In genomic region chrX:57337582-57337981, GRCm38 (mm10) we compare ENCODE assay signal across 16 mouse cellular contexts. TPM values are rescaled to one million over a fixed set of nuclear protein-coding genes. Genes with fewer than 3 reads are reported as not detected.
DNase-seq lines count a peak whose midpoint lies in the region; ATAC-seq and TF ChIP-seq lines count a peak whose summit lies in the region.
"Had no signal": no experiment of that assay in that cellular context is flagged by ENCODE, and none has a peak within 500 bp of the region (broad histone marks: within the 10 kb centered on the region; RNA-seq: fewer than 3 reads in every experiment).

No protein-coding gene starts in this region.

- no peak overlapping the region for H3K9ac ChIP-seq in heart, adult 2 months (ENCODE audit: low read depth, low read length)
- no peak overlapping the region for H3K9ac ChIP-seq in heart, embryonic 11.5 days (ENCODE audit: low read depth, low read length)
- H3K9ac ChIP-seq: embryonic facial prominence, embryonic 13.5 days; forebrain, postnatal 0 days; limb, embryonic 12.5 days; neural tube, embryonic 12.5 days had no signal

- peaks cover 1% of the 10 kb centered on the region; the same call in 1 of the 2 replicates for H3K4me1 ChIP-seq in heart, adult 2 months (ENCODE audit: control insufficient read depth, insufficient read depth, low read length)
- no peaks in the 10 kb centered on the region for H3K4me1 ChIP-seq in heart, embryonic 11.5 days (ENCODE audit: control insufficient read depth, insufficient read depth, low read length)
- H3K4me1 ChIP-seq in spleen, adult 2 months (ENCODE audit: control insufficient read depth, insufficient read depth, insufficient read length): no peaks in the 10 kb centered on the region
- no peaks in the 10 kb centered on the region for H3K4me1 ChIP-seq in hindbrain, embryonic 10.5 days (replicated peaks)
- H3K4me1 ChIP-seq: embryonic facial prominence, embryonic 13.5 days; limb, embryonic 12.5 days; neural tube, embryonic 12.5 days had no signal

- H3K27me3 ChIP-seq in heart, adult 2 months (ENCODE audit: control insufficient read depth, insufficient read depth, low read length): no peaks in the 10 kb centered on the region
- H3K27me3 ChIP-seq in heart, embryonic 11.5 days (ENCODE audit: control insufficient read depth, insufficient read depth, low read length): no peaks in the 10 kb centered on the region; the same call in 1 of the 2 replicates
- H3K27me3 ChIP-seq in spleen, adult 2 months (ENCODE audit: control insufficient read depth, insufficient read depth, low read length): no peaks in the 10 kb centered on the region
- H3K27me3 ChIP-seq in splenic B cell, adult 2 months (ENCODE audit: control insufficient read depth, insufficient read depth, low read length, poor library complexity, severe bottlenecking): no peaks in the 10 kb centered on the region
- H3K27me3 ChIP-seq in hindbrain, embryonic 10.5 days (ENCODE audit: insufficient read depth, poor library complexity, severe bottlenecking): no peaks in the 10 kb centered on the region
- H3K27me3 ChIP-seq: embryonic facial prominence, embryonic 13.5 days; limb, embryonic 12.5 days; neural tube, embryonic 12.5 days had no signal

- TF ChIP-seq CTCF in heart, adult 2 months (IDR thresholded peaks at IDR 0.05): no peak
- TF ChIP-seq CTCF in spleen, adult 2 months (IDR thresholded peaks at IDR 0.05; ENCODE audit: extremely low read depth, insufficient read depth, insufficient read length, insufficient replicate concordance): no peak

- no peaks in the 10 kb centered on the region for H3K9me3 ChIP-seq in heart, embryonic 11.5 days (replicated peaks; ENCODE audit: control insufficient read depth, low read length)
- H3K9me3 ChIP-seq in hindbrain, embryonic 10.5 days: no peaks in the 10 kb centered on the region
- H3K9me3 ChIP-seq: embryonic facial prominence, embryonic 13.5 days; G1E; limb, embryonic 12.5 days; neural tube, embryonic 12.5 days had no signal

- peak overlapping the region; percentile 83 for H3K27ac ChIP-seq in heart, adult 2 months
- no peak overlapping the region for H3K27ac ChIP-seq in heart, embryonic 11.5 days (ENCODE audit: low read depth, low read length)
- no peak overlapping the region; the same call in 1 of the 2 replicates for H3K27ac ChIP-seq in spleen, adult 2 months (ENCODE audit: insufficient read depth, low read length)
- H3K27ac ChIP-seq in hindbrain, embryonic 10.5 days: no peak overlapping the region
- H3K27ac ChIP-seq: embryonic facial prominence, embryonic 13.5 days; hindbrain, postnatal 0 days; limb, embryonic 12.5 days; neural tube, embryonic 12.5 days had no signal

- no peaks in the 10 kb centered on the region for H3K79me2 ChIP-seq in heart, adult 2 months (replicated peaks; ENCODE audit: control insufficient read depth, insufficient read depth, low read length)

- no peak for ATAC-seq in heart, embryonic 11.5 days (replicated peaks; ENCODE audit: insufficient number of reproducible peaks, low FRiP score, low TSS enrichment)
- ATAC-seq in common myeloid progenitor, adult 5-6 weeks (replicated peaks; ENCODE audit: low read depth, poor library complexity, severe bottlenecking): peak; percentile 56
- ATAC-seq in erythroblast, adult 5-6 weeks (replicated peaks; ENCODE audit: low FRiP score, poor library complexity, severe bottlenecking): no peak
- ATAC-seq: forebrain, postnatal 0 days; hindbrain, postnatal 0 days had no signal

- H3K4me2 ChIP-seq in heart, embryonic 11.5 days: no peak overlapping the region
- H3K4me2 ChIP-seq: embryonic facial prominence, embryonic 13.5 days; limb, embryonic 12.5 days; neural tube, embryonic 12.5 days had no signal

- no peak for DNase-seq in heart, adult 2 months
- no peak for DNase-seq in spleen, adult 2 months (ENCODE audit: low read depth in 1 of 2, low spot score in 2 of 2)
- DNase-seq in spleen, postnatal 4 days (ENCODE audit: low spot score in 2 of 2): no peak
- peak; percentile 15 for DNase-seq in splenic B cell, adult 2 months (ENCODE audit: low read depth, low spot score)
- no peak for DNase-seq in hindbrain, embryonic 10.5 days (ENCODE audit: low spot score)
- DNase-seq: adrenal gland, adult 2 months; cerebellum, adult 2 months; forebrain, postnatal 0 days had no signal

- H3K36me3 ChIP-seq in heart, adult 2 months (ENCODE audit: control insufficient read depth, insufficient read depth, low read length): peaks cover 2% of the 10 kb centered on the region; the same call in 1 of the 2 replicates
- H3K36me3 ChIP-seq in heart, embryonic 11.5 days (ENCODE audit: control insufficient read depth, insufficient read depth, low read length): no peaks in the 10 kb centered on the region
- no peaks in the 10 kb centered on the region; the same call in 1 of the 2 replicates for H3K36me3 ChIP-seq in spleen, adult 2 months (ENCODE audit: control insufficient read depth, insufficient read depth, low read length)
- H3K36me3 ChIP-seq in splenic B cell, adult 2 months (ENCODE audit: control insufficient read depth, insufficient read depth, low read length, poor library complexity, severe bottlenecking): 0 out of 2 replicates have a peak, but pooled peaks cover 2% of the 10 kb centered on the region
- H3K36me3 ChIP-seq in hindbrain, embryonic 10.5 days: no peaks in the 10 kb centered on the region
- H3K36me3 ChIP-seq: embryonic facial prominence, embryonic 13.5 days; G1E; limb, embryonic 12.5 days; neural tube, embryonic 12.5 days had no signal

- TF ChIP-seq EP300 in heart, adult 2 months (IDR thresholded peaks at IDR 0.05; ENCODE audit: insufficient read depth, low read depth, low read length): no peak

- H3K4me3 ChIP-seq in heart, adult 2 months: peak overlapping the region; percentile 43
- no peak overlapping the region for H3K4me3 ChIP-seq in heart, embryonic 11.5 days (ENCODE audit: low read depth, low read length)
- H3K4me3 ChIP-seq in spleen, adult 2 months (ENCODE audit: extremely low read depth, insufficient read depth, insufficient read length): 0 out of 2 replicates have a peak overlapping the region, but pooled peaks have one; percentile 42
- H3K4me3 ChIP-seq in hindbrain, embryonic 10.5 days: no peak overlapping the region
- H3K4me3 ChIP-seq: embryonic facial prominence, embryonic 13.5 days; limb, embryonic 12.5 days; neural tube, embryonic 12.5 days had no signal

- intact Hi-C loops in heart, adult 2 months (cut with DNase I): loop anchor here (5.0 kb wide), 1 partner anchor 55 kb away; the partner anchor contains the start of gene Rbmx

- TF ChIP-seq POLR2A in heart, adult 2 months (IDR thresholded peaks at IDR 0.05; ENCODE audit: insufficient read depth, low read depth, low read length): no peak
- TF ChIP-seq POLR2A in spleen, adult 2 months (IDR thresholded peaks at IDR 0.05; ENCODE audit: low read depth, low read length): no peak

RNA-seq across cellular contexts. Expression of gene Arhgef6, which starts 0.9 kb away (rescaled TPM):
- 10 to 100 TPM; 61.5 to 64.2 TPM for total RNA-seq in heart, adult 2 months (2021)
- 38.2 and 82.1 TPM in 2 replicates for polyA plus RNA-seq in heart, adult 2 months (2012; rRNA removed)
- 26.5 and 31.9 TPM in 2 replicates for polyA plus RNA-seq in heart, embryonic 11.5 days (2014; fragmentation: Nextera tagmentation; extraction: Ambion mirVana)
- polyA plus RNA-seq in spleen, adult 2 months (2012; rRNA removed): 26.3 and 31.8 TPM in 2 replicates
- 96.4 and 110 TPM in 2 replicates for total RNA-seq in common myeloid progenitor, adult 5-6 weeks (2017)
- polyA plus RNA-seq in hindbrain, embryonic 10.5 days (2016; fragmentation: Nextera tagmentation; extraction: Ambion mirVana): 4.1 and 4.2 TPM in 2 replicates
- 47.8 and 56.2 TPM in 2 replicates for total RNA-seq in erythroblast, adult 5-6 weeks (2015; ENCODE audit: low replicate concordance)
- total RNA-seq in erythroblast, adult 5-6 weeks (2017; ENCODE audit: low replicate concordance): 25.8 and 37.2 TPM in 2 replicates

RNA-seq across cellular contexts. Expression of gene Rbmx, which starts 55.3 kb away (rescaled TPM):
- total RNA-seq in heart, adult 2 months (2021): 10 to 100 TPM; 19.7 to 22.6 TPM
- polyA plus RNA-seq in heart, adult 2 months (2012; rRNA removed): 16.6 and 26.0 TPM in 2 replicates
- 94.5 and 96.2 TPM in 2 replicates for polyA plus RNA-seq in heart, embryonic 11.5 days (2014; fragmentation: Nextera tagmentation; extraction: Ambion mirVana)
- polyA plus RNA-seq in spleen, adult 2 months (2012; rRNA removed): 7.9 and 8.2 TPM in 2 replicates
- 69.5 and 74.8 TPM in 2 replicates for total RNA-seq in common myeloid progenitor, adult 5-6 weeks (2017)
- polyA plus RNA-seq in hindbrain, embryonic 10.5 days (2016; fragmentation: Nextera tagmentation; extraction: Ambion mirVana): 190 and 204 TPM in 2 replicates
- 13.4 and 13.8 TPM in 2 replicates for total RNA-seq in erythroblast, adult 5-6 weeks (2015; ENCODE audit: low replicate concordance)
- total RNA-seq in erythroblast, adult 5-6 weeks (2017; ENCODE audit: low replicate concordance): 15.5 and 18.6 TPM in 2 replicates

Comparison
In these comparisons a context has a peak if more than half of its experiments do, and no peak if none do; other contexts are left out.
1. H3K4me3 ChIP-seq: peak in heart, adult 2 months (single experiment) and spleen, adult 2 months (single experiment); none in heart, embryonic 11.5 days (single experiment) and hindbrain, embryonic 10.5 days (single experiment).